Mouse (Mus musculus): ENCODE results near the gene Pex26. TPM values are rescaled to one million over a fixed set of nuclear protein-coding genes. Genes with fewer than 3 reads are reported as not detected.

Gene Pex26
- polyA plus RNA-seq, 1 experiment from 2014 or later: 7.6 TPM

GRCm38 (mm10) chr6:121209584-121209983, 26.1 kb downstream of the Pex26 start:
- 79% methylated on average over 2 of the region's 2 CpGs for WGBS
- no peak for ATAC-seq (ENCODE audit: low read depth)
- H3K36me3 ChIP-seq (ENCODE audit: control insufficient read depth, insufficient read depth, low read length): no peaks in the 10 kb centered on the region
- H3K9ac ChIP-seq (ENCODE audit: low read depth, low read length): no peak overlapping the region
- peaks cover 9% of the 10 kb centered on the region for H3K4me1 ChIP-seq (ENCODE audit: control insufficient read depth, insufficient read depth, low read length)
- no peak for DNase-seq (ENCODE audit: low spot score)
- no peak overlapping the region for H3K27ac ChIP-seq (replicated peaks; ENCODE audit: low read depth, low read length)
- no peak overlapping the region for H3K4me3 ChIP-seq (ENCODE audit: low read depth, low read length)
- peaks cover 30% of the 10 kb centered on the region for H3K27me3 ChIP-seq (replicated peaks; ENCODE audit: control insufficient read depth, insufficient read depth, low read length)
- H3K9me3 ChIP-seq (ENCODE audit: control insufficient read depth, low read length): no peaks in the 10 kb centered on the region
- H3K4me2 ChIP-seq (ENCODE audit: low read depth, low read length): no peak overlapping the region

- Histone ChIP-seq H3K9me3 (ENCODE audit: control insufficient read depth, low read length) (no peaks in the 10 kb centered on the region), H3K27ac (replicated peaks; ENCODE audit: low read depth, low read length) (no peak within 1 kb of the TSS), H3K36me3 (ENCODE audit: control insufficient read depth, insufficient read depth, low read length) (no peaks in the 10 kb centered on the region), H3K4me1 (ENCODE audit: control insufficient read depth, insufficient read depth, low read length) (peaks cover 9% of the 10 kb centered on the region), H3K27me3 (replicated peaks; ENCODE audit: control insufficient read depth, insufficient read depth, low read length) (peaks cover 30% of the 10 kb centered on the region), H3K4me2 (ENCODE audit: low read depth, low read length) (peak within 1 kb of the TSS; percentile 80), H3K9ac (ENCODE audit: low read depth, low read length) (peak within 1 kb of the TSS; percentile 51), H3K4me3 (ENCODE audit: low read depth, low read length) (peak within 1 kb of the TSS; percentile 40)
- ATAC-seq (ENCODE audit: low read depth) (peak; percentile 66; the same call in 1 of the 2 replicates), DNase-seq (ENCODE audit: low spot score) (peak; percentile 33)
- 1% methylated on average over 29 of the region's 30 CpGs for WGBS
Measured at GRCm38 (mm10) chr6:121210149-121210925, 26.9 kb downstream of the Pex26 start, which contains the start of gene Tuba8. Tuba8 (plus strand) TSS chr6:121210696.

- Histone ChIP-seq H3K4me2 (ENCODE audit: low read depth, low read length) (peak overlapping the region; percentile 80), H3K27ac (replicated peaks; ENCODE audit: low read depth, low read length) (no peak overlapping the region), H3K9ac (ENCODE audit: low read depth, low read length) (peak overlapping the region; percentile 51), H3K4me3 (ENCODE audit: low read depth, low read length) (peak overlapping the region; percentile 40), H3K27me3 (replicated peaks; ENCODE audit: control insufficient read depth, insufficient read depth, low read length) (peaks cover 30% of the 10 kb centered on the region), H3K9me3 (ENCODE audit: control insufficient read depth, low read length) (no peaks in the 10 kb centered on the region), H3K36me3 (ENCODE audit: control insufficient read depth, insufficient read depth, low read length) (no peaks in the 10 kb centered on the region), H3K4me1 (ENCODE audit: control insufficient read depth, insufficient read depth, low read length) (peaks cover 9% of the 10 kb centered on the region)
- peak; percentile 20 for DNase-seq (ENCODE audit: low spot score)
- WGBS: 3% methylated on average over 9 of the region's 12 CpGs
- 0 out of 2 replicates have a peak, but pooled peaks have one; percentile 17 for ATAC-seq (ENCODE audit: low read depth)
Measured at GRCm38 (mm10) chr6:121210926-121211289, 27.4 kb downstream of the Pex26 start.

- Histone ChIP-seq H3K9ac (ENCODE audit: low read depth, low read length) (no peak overlapping the region), H3K9me3 (ENCODE audit: control insufficient read depth, low read length) (no peaks in the 10 kb centered on the region), H3K27ac (replicated peaks; ENCODE audit: low read depth, low read length) (no peak overlapping the region), H3K4me1 (ENCODE audit: control insufficient read depth, insufficient read depth, low read length) (peaks cover 9% of the 10 kb centered on the region), H3K4me3 (ENCODE audit: low read depth, low read length) (peak overlapping the region; percentile 40), H3K27me3 (replicated peaks; ENCODE audit: control insufficient read depth, insufficient read depth, low read length) (peaks cover 30% of the 10 kb centered on the region), H3K36me3 (ENCODE audit: control insufficient read depth, insufficient read depth, low read length) (no peaks in the 10 kb centered on the region), H3K4me2 (ENCODE audit: low read depth, low read length) (peak overlapping the region; percentile 80; the same call in 1 of the 2 replicates)
- ATAC-seq (ENCODE audit: low read depth) (no peak), DNase-seq (ENCODE audit: low spot score) (no peak)
- WGBS: 7% methylated on average over 5 of the region's 5 CpGs
Measured at GRCm38 (mm10) chr6:121211743-121212142, 28.3 kb downstream of the Pex26 start.

- Histone ChIP-seq H3K4me1 (ENCODE audit: control insufficient read depth, insufficient read depth, low read length) (peaks cover 9% of the 10 kb centered on the region), H3K27ac (replicated peaks; ENCODE audit: low read depth, low read length) (no peak overlapping the region), H3K4me3 (ENCODE audit: low read depth, low read length) (no peak overlapping the region), H3K9me3 (ENCODE audit: control insufficient read depth, low read length) (no peaks in the 10 kb centered on the region), H3K36me3 (ENCODE audit: control insufficient read depth, insufficient read depth, low read length) (no peaks in the 10 kb centered on the region), H3K9ac (ENCODE audit: low read depth, low read length) (no peak overlapping the region), H3K27me3 (replicated peaks; ENCODE audit: control insufficient read depth, insufficient read depth, low read length) (peaks cover 30% of the 10 kb centered on the region), H3K4me2 (ENCODE audit: low read depth, low read length) (no peak overlapping the region)
- DNase-seq (ENCODE audit: low spot score): no peak
- 69% methylated on average over 4 of the region's 4 CpGs for WGBS
- no peak for ATAC-seq (ENCODE audit: low read depth)
Measured at GRCm38 (mm10) chr6:121212988-121213387, 29.5 kb downstream of the Pex26 start.

GRCm38 (mm10) chr6:121214221-121214620, 30.8 kb downstream of the Pex26 start:
- Histone ChIP-seq H3K4me1 (ENCODE audit: control insufficient read depth, insufficient read depth, low read length) (peaks cover 9% of the 10 kb centered on the region), H3K9ac (ENCODE audit: low read depth, low read length) (no peak overlapping the region), H3K27me3 (replicated peaks; ENCODE audit: control insufficient read depth, insufficient read depth, low read length) (peaks cover 27% of the 10 kb centered on the region), H3K4me2 (ENCODE audit: low read depth, low read length) (no peak overlapping the region), H3K9me3 (ENCODE audit: control insufficient read depth, low read length) (no peaks in the 10 kb centered on the region), H3K36me3 (ENCODE audit: control insufficient read depth, insufficient read depth, low read length) (no peaks in the 10 kb centered on the region), H3K27ac (replicated peaks; ENCODE audit: low read depth, low read length) (no peak overlapping the region), H3K4me3 (ENCODE audit: low read depth, low read length) (no peak overlapping the region)
- 81% methylated on average over 5 of the region's 5 CpGs for WGBS
- ATAC-seq (ENCODE audit: low read depth) (no peak), DNase-seq (ENCODE audit: low spot score) (no peak)

GRCm38 (mm10) chr6:121214667-121215330, 31.3 kb downstream of the Pex26 start:
- Histone ChIP-seq H3K4me2 (ENCODE audit: low read depth, low read length) (no peak overlapping the region), H3K9ac (ENCODE audit: low read depth, low read length) (no peak overlapping the region), H3K27ac (replicated peaks; ENCODE audit: low read depth, low read length) (no peak overlapping the region), H3K36me3 (ENCODE audit: control insufficient read depth, insufficient read depth, low read length) (no peaks in the 10 kb centered on the region), H3K27me3 (replicated peaks; ENCODE audit: control insufficient read depth, insufficient read depth, low read length) (peaks cover 21% of the 10 kb centered on the region), H3K9me3 (ENCODE audit: control insufficient read depth, low read length) (no peaks in the 10 kb centered on the region), H3K4me1 (ENCODE audit: control insufficient read depth, insufficient read depth, low read length) (peaks cover 9% of the 10 kb centered on the region), H3K4me3 (ENCODE audit: low read depth, low read length) (no peak overlapping the region)
- WGBS: 79% methylated on average over 8 of the region's 8 CpGs
- DNase-seq (ENCODE audit: low spot score) (no peak), ATAC-seq (ENCODE audit: low read depth) (no peak)

GRCm38 (mm10) chr6:121215336-121215735, 31.9 kb downstream of the Pex26 start:
- Histone ChIP-seq H3K9me3 (ENCODE audit: control insufficient read depth, low read length) (no peaks in the 10 kb centered on the region), H3K4me2 (ENCODE audit: low read depth, low read length) (no peak overlapping the region), H3K4me3 (ENCODE audit: low read depth, low read length) (no peak overlapping the region), H3K27me3 (replicated peaks; ENCODE audit: control insufficient read depth, insufficient read depth, low read length) (peaks cover 17% of the 10 kb centered on the region), H3K9ac (ENCODE audit: low read depth, low read length) (no peak overlapping the region), H3K27ac (replicated peaks; ENCODE audit: low read depth, low read length) (no peak overlapping the region), H3K4me1 (ENCODE audit: control insufficient read depth, insufficient read depth, low read length) (peaks cover 9% of the 10 kb centered on the region), H3K36me3 (ENCODE audit: control insufficient read depth, insufficient read depth, low read length) (no peaks in the 10 kb centered on the region)
- DNase-seq (ENCODE audit: low spot score) (no peak), ATAC-seq (ENCODE audit: low read depth) (no peak)
- WGBS: 79% methylated on average over 5 of the region's 5 CpGs
